Mouse (Mus musculus) E14TG2a.4 (cell line): Measurements from ENCODE around the gene Fyttd1.

Experiments
- CTCF ChIP-seq: conservative IDR thresholded peaks from 2 replicates; pipeline ENCODE4 v1.5.1; 2014; ENCODE audit warnings: low read length
- POU5F1 ChIP-seq: IDR thresholded peaks from 2 replicates; pipeline ENCODE4 v1.6.1; 2014; ENCODE audit warnings: low read length, borderline replicate concordance

DNA sequence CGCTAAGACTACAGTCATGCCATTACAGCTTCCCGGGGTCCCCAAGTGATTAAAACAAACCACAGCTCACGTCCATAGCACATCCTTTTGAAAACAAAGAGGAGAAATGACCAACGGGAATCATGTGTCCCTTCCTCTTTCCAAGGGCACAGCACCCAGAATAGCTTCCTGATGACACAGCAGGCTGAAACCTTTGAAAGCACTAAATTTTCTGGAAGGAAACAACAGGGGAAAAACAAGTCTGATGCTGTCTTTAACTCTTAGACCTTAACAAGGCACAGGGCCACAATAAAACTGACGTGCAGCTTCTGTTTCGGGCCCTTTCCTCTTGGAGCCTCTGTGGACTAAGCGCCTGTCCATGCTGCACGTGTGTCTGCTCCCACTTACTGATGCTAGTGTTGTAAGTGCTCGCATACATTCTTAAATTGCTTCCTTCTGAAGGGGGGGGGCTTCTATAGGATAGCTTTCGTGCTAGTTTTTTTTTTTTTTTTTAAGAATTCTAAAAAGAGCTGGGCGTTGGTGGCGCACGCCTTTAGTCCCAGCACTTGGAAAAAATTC is 23.7 kb upstream of the Fyttd1 start:
- TF ChIP-seq CTCF (no peak), POU5F1 (no peak)
